Mouse (Mus musculus): ENCODE data around the gene Alkbh6. TPM values are rescaled to one million over a fixed set of nuclear protein-coding genes. Genes with fewer than 3 reads are reported as not detected.

The Alkbh6 gene
- polyA plus RNA-seq, 1 experiment from 2014 or later = 107 TPM

DNA sequence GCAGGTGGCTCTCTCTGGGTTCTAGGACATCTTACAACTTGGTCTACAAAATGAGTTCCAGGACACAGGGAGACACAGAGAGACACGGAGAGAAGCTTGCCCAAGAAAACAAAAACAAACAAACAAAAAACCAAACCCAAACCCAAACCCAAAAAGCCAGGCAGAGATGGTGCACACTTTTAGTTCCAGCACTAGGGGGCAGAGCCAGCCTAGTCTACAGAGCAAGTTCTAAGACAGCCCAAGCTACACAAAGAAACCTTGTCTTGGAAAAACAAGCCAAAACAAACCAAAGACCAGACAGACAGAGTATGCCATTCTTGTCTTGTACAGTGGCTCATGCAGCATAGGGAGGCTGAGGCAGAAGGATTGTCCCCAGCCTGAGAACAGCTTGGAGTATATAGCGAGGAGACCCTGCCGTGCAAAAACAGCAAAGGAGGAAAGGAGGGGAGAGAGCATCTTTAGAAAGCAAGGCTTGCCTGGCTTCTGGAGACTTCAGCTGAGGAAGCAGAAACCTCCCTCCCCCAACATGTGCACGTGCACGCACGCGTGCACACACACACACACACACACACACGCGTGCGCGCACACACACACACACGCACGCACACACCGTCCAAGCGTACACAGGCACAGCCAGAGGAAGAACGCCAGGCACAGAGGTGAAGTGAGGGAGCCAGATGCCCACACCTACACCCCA lies 2.3 kb upstream of the Alkbh6 start:
- H3K9me3 ChIP-seq (replicated peaks) = no peaks in the 10 kb centered on the region
- H3K4me3 ChIP-seq = no peak overlapping the region
- peaks cover 24% of the 10 kb centered on the region for H3K4me1 ChIP-seq
- WGBS = 91% methylated on average over 16 of the region's 16 CpGs
- DNase-seq (ENCODE audit: low spot score) = no peak
- peaks cover 70% of the 10 kb centered on the region for H3K36me3 ChIP-seq
- no peak overlapping the region for H3K27ac ChIP-seq
- H3K27me3 ChIP-seq (ENCODE audit: low read depth, poor library complexity, severe bottlenecking) = no peaks in the 10 kb centered on the region

DNA sequence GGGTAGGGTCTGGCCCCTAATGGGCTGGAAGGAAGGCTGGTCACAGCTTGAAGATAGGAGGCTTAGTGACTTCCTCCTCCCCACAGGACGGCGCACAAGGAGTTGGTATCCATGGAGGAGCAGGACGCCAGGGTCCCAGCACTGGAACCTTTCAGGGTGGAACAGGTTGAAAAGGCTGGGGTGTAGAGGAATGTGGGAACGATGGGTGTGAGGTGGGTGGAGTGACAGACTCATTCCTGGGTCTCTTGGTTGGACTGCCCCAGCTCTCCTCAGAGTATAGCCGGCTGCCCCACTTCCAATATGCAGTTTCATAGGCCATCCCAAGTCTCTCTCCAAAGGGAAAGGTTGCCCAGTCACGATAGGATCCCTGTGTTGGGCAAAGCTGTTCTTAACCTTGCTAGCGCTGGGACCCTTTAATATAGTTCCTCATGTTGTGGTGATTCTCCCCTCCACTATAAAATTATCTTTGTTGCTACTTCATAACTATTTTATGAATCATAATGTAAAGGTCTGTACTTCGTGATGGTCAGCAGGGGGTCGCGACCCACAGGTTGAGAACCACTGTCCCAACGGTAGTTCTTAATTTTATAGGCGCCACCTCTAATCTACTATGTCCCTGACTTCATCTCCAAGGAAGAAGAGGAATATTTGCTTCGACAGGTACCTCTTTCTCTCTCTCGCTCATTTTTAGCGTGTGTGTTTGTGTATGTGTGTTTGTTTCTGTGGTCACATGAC lies 1.0 kb downstream of the Alkbh6 start:
- Histone ChIP-seq H3K4me3 (peak overlapping the region; percentile 77), H3K9me3 (replicated peaks) (no peaks in the 10 kb centered on the region), H3K36me3 (peaks cover 68% of the 10 kb centered on the region), H3K4me1 (peaks cover 36% of the 10 kb centered on the region), H3K27me3 (ENCODE audit: low read depth, poor library complexity, severe bottlenecking) (no peaks in the 10 kb centered on the region), H3K27ac (peak overlapping the region; percentile 77; the same call in 1 of the 2 replicates)
- 70% methylated on average over 15 of the region's 15 CpGs for WGBS
- no peak for DNase-seq (ENCODE audit: low spot score)

DNA sequence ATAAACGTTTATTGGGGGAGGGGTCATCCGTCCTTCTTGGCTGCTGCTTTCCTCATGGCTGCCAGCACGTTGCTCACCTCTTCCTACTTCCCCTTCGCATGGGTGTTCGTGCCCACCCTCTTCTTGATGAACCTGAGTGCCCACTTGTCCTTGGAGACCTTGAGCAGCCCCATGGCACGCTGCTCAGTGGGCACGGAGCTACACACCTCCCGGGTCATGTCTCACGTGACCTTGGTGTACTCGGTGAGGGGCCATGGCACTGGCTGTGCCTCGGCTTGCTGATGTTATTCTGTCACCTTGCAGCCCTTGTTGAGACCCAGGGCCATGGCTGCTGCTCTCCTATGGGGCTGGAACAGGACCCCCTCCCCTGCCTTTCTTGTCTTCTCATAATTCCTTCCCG lies 1.6 kb downstream of the Alkbh6 start:
- peaks cover 42% of the 10 kb centered on the region for H3K4me1 ChIP-seq
- no peaks in the 10 kb centered on the region for H3K27me3 ChIP-seq (ENCODE audit: low read depth, poor library complexity, severe bottlenecking)
- no peak overlapping the region for H3K4me3 ChIP-seq
- H3K36me3 ChIP-seq = peaks cover 65% of the 10 kb centered on the region
- no peaks in the 10 kb centered on the region for H3K9me3 ChIP-seq (replicated peaks)
- H3K27ac ChIP-seq = no peak overlapping the region
- no peak for DNase-seq (ENCODE audit: low spot score)
- 88% methylated on average over 12 of the region's 12 CpGs for WGBS

DNA sequence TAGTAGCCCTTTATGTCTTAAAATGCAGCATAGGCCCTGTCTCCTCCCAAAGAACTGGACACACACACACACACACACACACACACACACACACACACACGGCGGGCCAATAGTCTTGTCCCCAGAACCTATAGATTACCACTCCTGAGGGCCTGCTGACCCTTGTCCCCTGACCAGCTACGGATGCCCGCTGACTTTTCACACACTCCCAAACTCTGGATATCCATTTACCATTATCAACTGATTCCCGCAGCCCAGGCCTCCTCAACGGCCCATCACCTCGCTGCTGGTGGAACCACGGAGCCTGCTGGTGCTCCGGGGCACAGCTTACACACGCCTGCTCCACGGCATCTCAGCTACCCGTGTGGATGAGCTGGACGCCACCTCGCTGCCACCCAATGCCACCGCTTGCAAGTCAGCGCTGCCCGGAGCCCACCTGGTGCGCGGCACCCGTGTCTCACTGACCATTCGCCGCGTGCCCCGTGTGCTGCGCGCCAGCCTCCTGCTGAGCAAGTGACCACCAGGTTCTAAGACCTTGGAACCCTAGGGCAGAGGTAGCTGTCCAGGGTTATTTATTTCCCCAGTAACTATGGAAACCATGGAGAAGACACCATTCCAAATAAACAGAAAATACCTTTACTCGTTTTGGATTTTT lies 5.3 kb downstream of the Alkbh6 start:
- peak overlapping the region; percentile 84 for H3K27ac ChIP-seq
- peaks cover 67% of the 10 kb centered on the region for H3K36me3 ChIP-seq
- 51% methylated on average over 27 of the region's 27 CpGs for WGBS
- H3K9me3 ChIP-seq (replicated peaks) = no peaks in the 10 kb centered on the region
- peaks cover 45% of the 10 kb centered on the region for H3K4me1 ChIP-seq
- no peak for DNase-seq (ENCODE audit: low spot score)
- H3K4me3 ChIP-seq = 0 out of 2 replicates have a peak overlapping the region, but pooled peaks have one; percentile 10
- no peaks in the 10 kb centered on the region for H3K27me3 ChIP-seq (ENCODE audit: low read depth, poor library complexity, severe bottlenecking)

DNA sequence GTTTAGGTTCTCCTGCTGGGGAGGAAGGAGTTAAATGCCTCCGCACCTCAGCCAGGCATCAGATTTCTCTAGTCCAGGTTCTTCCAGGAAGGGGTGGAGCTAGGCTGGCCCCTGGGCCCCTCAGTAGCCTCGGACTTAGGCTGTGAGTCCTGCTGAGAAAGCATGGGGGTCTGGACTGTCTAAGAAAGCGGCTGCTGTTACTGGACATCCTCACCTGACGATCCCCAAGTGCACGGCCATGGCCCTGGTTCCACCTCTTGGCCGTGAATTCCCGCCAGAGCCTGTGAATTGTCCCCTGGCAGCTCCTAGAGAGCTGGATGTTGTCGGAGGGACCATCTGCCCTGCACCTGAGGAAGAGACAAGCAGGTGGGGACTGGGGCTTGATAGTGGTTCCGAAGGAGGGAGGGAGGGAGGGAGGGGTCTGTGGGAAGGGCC lies 6.2 kb downstream of the Alkbh6 start, which contains the start of gene Syne4:
Gene Syne4, plus strand, starts transcription at position 87 of the 435 bp plus-strand sequence.
- H3K4me1 ChIP-seq = peaks cover 37% of the 10 kb centered on the region
- peak within 1 kb of the TSS; percentile 84 for H3K27ac ChIP-seq
- DNase-seq (ENCODE audit: low spot score) = peak; percentile 75
- no peaks in the 10 kb centered on the region for H3K27me3 ChIP-seq (ENCODE audit: low read depth, poor library complexity, severe bottlenecking)
- H3K36me3 ChIP-seq = peaks cover 77% of the 10 kb centered on the region
- WGBS = 3% methylated on average over 9 of the region's 9 CpGs
- H3K9me3 ChIP-seq (replicated peaks) = no peaks in the 10 kb centered on the region
- H3K4me3 ChIP-seq = peak within 1 kb of the TSS; percentile 68

DNA sequence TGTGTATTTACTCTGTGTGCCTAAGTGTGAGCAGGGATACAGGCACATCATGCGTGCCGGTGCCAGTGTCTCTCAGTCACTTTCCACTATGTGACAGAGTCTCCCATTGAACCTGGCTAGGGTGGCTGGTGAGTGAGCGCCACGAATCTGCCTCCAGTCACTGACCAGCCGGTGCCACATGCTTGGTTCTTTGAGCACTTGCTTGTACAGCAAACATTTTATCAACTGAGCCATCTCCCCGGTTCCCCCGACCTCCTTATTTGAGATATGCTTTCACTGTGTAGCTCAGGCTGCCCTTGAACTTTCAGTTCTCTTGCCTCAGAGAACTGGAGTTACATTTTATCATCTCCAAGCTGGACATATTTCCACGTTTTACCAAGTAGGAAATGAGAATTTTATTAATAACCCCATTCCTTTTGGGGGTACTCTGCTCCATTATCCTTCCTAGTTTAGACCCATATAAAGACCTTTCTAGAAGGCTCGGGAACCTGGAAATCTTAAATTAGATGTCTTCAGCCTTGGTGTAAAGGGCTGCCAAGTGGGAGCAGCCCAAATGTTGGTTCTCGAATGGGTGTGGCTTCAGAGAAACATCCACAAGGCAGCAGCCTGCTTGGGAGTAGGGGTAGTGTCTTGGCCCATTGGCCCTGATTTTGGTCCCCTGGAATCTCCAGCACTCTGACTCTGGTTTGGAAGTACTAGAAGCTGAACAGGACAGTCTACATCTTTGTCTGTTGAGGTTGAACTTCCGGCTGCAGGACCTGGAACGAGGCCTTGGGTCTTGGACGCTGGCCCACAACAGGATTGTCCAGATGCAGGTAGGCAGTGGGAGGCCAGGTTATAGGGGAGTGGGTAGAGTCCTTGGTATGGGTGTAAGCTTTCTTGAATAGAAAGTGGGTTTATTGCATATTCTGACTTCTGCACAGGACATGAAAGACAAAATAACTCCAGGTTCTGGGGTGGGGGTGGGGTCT lies 7.3 kb downstream of the Alkbh6 start:
- 78% methylated on average over 13 of the region's 13 CpGs for WGBS
- Histone ChIP-seq H3K9me3 (replicated peaks) (no peaks in the 10 kb centered on the region), H3K4me1 (peaks cover 32% of the 10 kb centered on the region), H3K36me3 (peaks cover 72% of the 10 kb centered on the region), H3K27ac (peak overlapping the region; percentile 84), H3K27me3 (ENCODE audit: low read depth, poor library complexity, severe bottlenecking) (no peaks in the 10 kb centered on the region), H3K4me3 (peak overlapping the region; percentile 68)
- no peak for DNase-seq (ENCODE audit: low spot score)

DNA sequence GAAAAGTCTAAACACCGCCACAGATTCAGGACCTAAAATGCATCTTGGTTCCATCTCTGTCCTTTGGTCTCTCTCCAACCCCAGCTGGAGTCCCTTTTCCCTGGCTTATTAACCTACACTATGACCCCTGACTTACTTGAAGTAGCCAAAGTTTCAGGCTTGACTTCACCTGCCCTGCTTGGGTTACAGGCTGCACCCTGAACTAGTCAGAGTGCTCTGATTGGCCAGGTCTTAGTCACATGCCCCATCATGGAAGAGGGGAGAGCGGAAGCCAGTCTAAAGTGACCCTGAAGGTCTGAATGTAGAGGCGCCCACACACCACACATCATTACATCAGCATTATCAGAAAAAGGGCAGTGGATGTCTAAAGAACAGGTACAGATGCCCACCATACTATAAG lies 9.6 kb downstream of the Alkbh6 start:
- Histone ChIP-seq H3K27ac (no peak overlapping the region), H3K27me3 (ENCODE audit: low read depth, poor library complexity, severe bottlenecking) (no peaks in the 10 kb centered on the region), H3K9me3 (replicated peaks) (no peaks in the 10 kb centered on the region), H3K4me1 (peaks cover 49% of the 10 kb centered on the region), H3K36me3 (peaks cover 50% of the 10 kb centered on the region), H3K4me3 (no peak overlapping the region)
- no peak for DNase-seq (ENCODE audit: low spot score)
- 90% methylated on average over 3 of the region's 3 CpGs for WGBS

DNA sequence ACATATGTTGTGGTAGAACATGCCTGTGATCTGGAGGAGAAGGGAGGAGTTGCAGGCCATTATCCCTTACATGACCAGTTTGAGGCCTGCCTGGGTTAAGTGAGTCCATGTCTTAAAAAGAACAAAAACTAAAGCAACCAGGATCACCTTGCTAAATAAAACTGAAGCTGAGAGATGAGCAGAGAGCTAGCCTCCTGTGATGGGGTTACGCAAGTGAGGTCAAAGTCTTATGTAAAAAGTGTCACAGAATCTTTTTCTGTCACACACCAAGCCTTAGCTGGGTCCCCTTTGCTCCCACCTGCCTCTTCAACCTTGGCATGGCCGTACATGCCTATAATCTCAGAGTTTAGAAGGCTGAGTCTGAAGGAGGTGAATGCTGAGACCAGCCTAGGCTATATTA lies 12.4 kb downstream of the Alkbh6 start:
- Histone ChIP-seq H3K27me3 (ENCODE audit: low read depth, poor library complexity, severe bottlenecking) (no peaks in the 10 kb centered on the region), H3K36me3 (peaks cover 41% of the 10 kb centered on the region), H3K4me1 (peaks cover 24% of the 10 kb centered on the region), H3K9me3 (replicated peaks) (no peaks in the 10 kb centered on the region), H3K4me3 (peak overlapping the region; percentile 73), H3K27ac (no peak overlapping the region)
- 86% methylated on average over 2 of the region's 2 CpGs for WGBS
- no peak for DNase-seq (ENCODE audit: low spot score)

DNA sequence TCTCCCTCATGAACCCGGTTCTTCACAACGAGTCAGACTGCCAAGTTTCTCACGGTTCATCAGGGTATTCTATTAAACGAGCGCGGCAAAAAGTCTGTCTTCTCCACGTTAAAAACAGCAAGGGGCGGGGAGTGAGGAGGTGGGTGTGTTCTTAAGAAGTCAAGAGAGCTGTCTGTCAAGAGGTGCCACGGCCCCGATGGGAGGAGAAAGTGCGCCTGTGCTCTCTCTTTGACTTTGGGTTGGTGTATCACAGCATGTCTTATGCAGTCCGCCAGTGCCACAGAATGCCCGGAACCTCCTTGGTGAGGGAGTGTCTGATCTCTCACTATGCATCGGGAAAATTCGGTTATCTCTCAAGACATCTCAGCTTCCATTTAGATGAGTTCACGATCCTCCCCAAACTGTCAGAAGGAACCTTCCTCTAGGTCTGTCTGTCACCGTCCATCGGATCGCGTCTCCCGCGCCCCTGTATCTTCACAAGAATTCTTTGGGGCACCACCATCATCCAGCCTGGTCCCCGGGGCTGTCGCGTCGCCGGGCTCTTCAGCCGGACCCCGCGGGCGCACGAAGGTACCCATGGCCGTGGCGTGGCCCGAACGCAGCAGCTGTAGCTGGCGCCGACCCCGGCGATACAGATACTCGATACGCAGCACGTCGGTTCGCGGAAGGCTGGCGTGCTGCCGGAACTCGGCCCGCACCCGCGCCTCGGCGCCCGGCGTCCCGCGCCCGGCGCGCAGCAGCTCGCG lies 13.2 kb downstream of the Alkbh6 start, which contains the start of gene E130208F15Rik:
Gene E130208F15Rik, plus strand, starts transcription at position 202 of the 746 bp plus-strand sequence.
- peaks cover 19% of the 10 kb centered on the region for H3K4me1 ChIP-seq
- H3K27me3 ChIP-seq (ENCODE audit: low read depth, poor library complexity, severe bottlenecking) = no peaks in the 10 kb centered on the region
- WGBS = under 1% methylated on average over 63 of the region's 63 CpGs
- peaks cover 35% of the 10 kb centered on the region for H3K36me3 ChIP-seq
- peak within 1 kb of the TSS; percentile 88 for H3K27ac ChIP-seq
- H3K9me3 ChIP-seq (replicated peaks) = no peaks in the 10 kb centered on the region
- DNase-seq (ENCODE audit: low spot score) = peak; percentile 66
- peak within 1 kb of the TSS; percentile 73 for H3K4me3 ChIP-seq

DNA sequence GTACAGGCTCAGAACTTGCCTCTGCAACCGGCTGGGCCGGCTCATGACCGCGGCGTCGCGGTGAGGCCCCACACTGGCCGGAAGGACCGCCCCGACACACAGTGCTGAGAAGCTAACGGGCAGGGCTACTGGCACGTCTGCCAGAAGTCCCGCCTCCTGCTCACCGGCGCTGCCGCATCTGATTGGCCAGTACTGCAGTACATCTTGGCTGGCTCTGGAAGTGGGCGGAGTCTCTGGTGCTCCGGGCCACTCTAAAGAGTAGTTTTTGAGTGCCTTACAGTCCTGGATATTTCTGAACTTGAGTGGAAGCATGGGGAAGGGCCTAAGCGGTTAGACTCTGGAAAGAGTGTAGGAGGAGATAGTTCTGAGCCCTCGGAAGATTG lies 13.8 kb downstream of the Alkbh6 start:
- H3K4me3 ChIP-seq = peak overlapping the region; percentile 73
- no peaks in the 10 kb centered on the region for H3K9me3 ChIP-seq (replicated peaks)
- H3K36me3 ChIP-seq = peaks cover 29% of the 10 kb centered on the region
- under 1% methylated on average over 20 of the region's 20 CpGs for WGBS
- DNase-seq (ENCODE audit: low spot score) = peak; percentile 93
- peaks cover 22% of the 10 kb centered on the region for H3K4me1 ChIP-seq
- H3K27ac ChIP-seq = peak overlapping the region; percentile 88
- 0 out of 2 replicates have a peak, but pooled peaks cover 2% of the 10 kb centered on the region for H3K27me3 ChIP-seq (ENCODE audit: low read depth, poor library complexity, severe bottlenecking)

DNA sequence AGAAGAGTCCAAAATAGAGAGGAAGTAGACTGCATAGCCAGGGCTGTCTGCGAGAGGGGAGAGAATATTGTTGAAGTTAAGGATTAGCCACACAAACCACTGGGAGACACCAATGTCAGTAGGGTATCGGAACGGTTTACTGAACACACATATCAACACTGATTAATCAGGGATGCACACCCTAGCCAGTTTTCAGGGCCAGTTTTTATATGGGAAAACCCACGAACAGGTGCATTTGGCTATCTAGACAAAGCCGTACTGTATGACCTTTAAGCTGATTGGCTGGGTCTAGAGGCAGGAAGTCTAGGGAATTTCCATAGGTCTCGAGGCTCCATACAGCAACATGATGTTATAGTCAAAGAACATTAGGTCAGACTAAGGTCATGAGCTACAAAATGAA lies 14.3 kb downstream of the Alkbh6 start:
- peaks cover 23% of the 10 kb centered on the region for H3K36me3 ChIP-seq
- peak overlapping the region; percentile 88 for H3K27ac ChIP-seq
- H3K4me1 ChIP-seq = peaks cover 24% of the 10 kb centered on the region
- H3K9me3 ChIP-seq (replicated peaks) = no peaks in the 10 kb centered on the region
- H3K27me3 ChIP-seq (ENCODE audit: low read depth, poor library complexity, severe bottlenecking) = 0 out of 2 replicates have a peak, but pooled peaks cover 5% of the 10 kb centered on the region
- no peak for DNase-seq (ENCODE audit: low spot score)
- 45% methylated on average over 6 of the region's 6 CpGs for WGBS
- peak overlapping the region; percentile 73 for H3K4me3 ChIP-seq

Measured in limb, embryonic 10.5 days (tissue).